Mouse (Mus musculus): ENCODE measurements around the gene Ipmk. TPM values are rescaled to one million over a fixed set of nuclear protein-coding genes. Genes with fewer than 3 reads are reported as not detected.

Gene Ipmk
- total and polyA plus RNA-seq, 3 experiments: 14.7 to 27.1 (median 23.8) TPM

- in situ Hi-C loops (cut with MboI; ENCODE audit: low pct_ligation_motif_present, low pct_unique_long_range_greater_than_20kb, low sequenced_read_pairs): no loop called here
- TF ChIP-seq SMC3 (IDR thresholded peaks at IDR 0.05; ENCODE audit: low read depth, low read length) (no peak), ZNF384 (IDR thresholded peaks at IDR 0.05; ENCODE audit: low read depth, low read length) (no peak), UBTF (IDR thresholded peaks at IDR 0.05; ENCODE audit: low read depth, low read length) (no peak), TBP (conservative IDR thresholded peaks at IDR 0.05; ENCODE audit: low read depth, low read length) (no peak)
Observed at GRCm38 (mm10) chr10:71477147-71477546, 129.6 kb downstream of the Ipmk start.

GRCm38 (mm10) chr10:71479700-71480325, 132.2 kb downstream of the Ipmk start:
- TF ChIP-seq JUND (conservative IDR thresholded peaks at IDR 0.05; ENCODE audit: low read depth, low read length): no peak
- TF ChIP-seq ZMIZ1 (IDR thresholded peaks at IDR 0.05; ENCODE audit: low read depth, low read length): no peak
- no peak for TF ChIP-seq MEF2A (IDR thresholded peaks at IDR 0.05; ENCODE audit: borderline replicate concordance, low read depth, low read length)
- TF ChIP-seq MXI1 (IDR thresholded peaks at IDR 0.05; ENCODE audit: low read depth, low read length): no peak
- TF ChIP-seq JUN (IDR thresholded peaks at IDR 0.05; ENCODE audit: insufficient read depth, low read depth, low read length): no peak
- peak; percentile 84 for TF ChIP-seq RAD21 (IDR thresholded peaks at IDR 0.05; ENCODE audit: low read depth, low read length)
- peak; percentile 69 for TF ChIP-seq SMC3 (IDR thresholded peaks at IDR 0.05; ENCODE audit: low read depth, low read length)
- TF ChIP-seq CTCF (conservative IDR thresholded peaks at IDR 0.05 in 1 of 2, IDR thresholded peaks at IDR 0.05 in 1 of 2; ENCODE audit: low read depth in 2 of 2, low read length in 2 of 2): peak; percentile 78 to 85
- DNase-seq (ENCODE audit: extremely low read depth): peak; percentile 62
- Histone ChIP-seq H3K9me3 (replicated peaks; ENCODE audit: low read length) (no peaks in the 10 kb centered on the region), H3K79me2 (replicated peaks; ENCODE audit: control insufficient read depth, extremely low read depth, insufficient read depth, poor library complexity, severe bottlenecking) (no peaks in the 10 kb centered on the region), H3K4me3 (replicated peaks in 1 of 3; ENCODE audit: low read depth in 2 of 3, low read length in 2 of 3, poor library complexity in 1 of 3) (no peak overlapping the region), H3K4me1 (ENCODE audit: control insufficient read depth in 1 of 2, insufficient read depth in 2 of 2) (0 out of 4 replicates have a peak, but pooled peaks cover 0 to 3% of the 10 kb centered on the region in 2 experiments), H3K27ac (ENCODE audit: insufficient read depth, low read depth) (no peak overlapping the region), H3K4me2 (ENCODE audit: insufficient read depth, low read depth, poor library complexity, severe bottlenecking) (no peak overlapping the region), H3K36me3 (replicated peaks in 1 of 2; ENCODE audit: control insufficient read depth in 1 of 2, insufficient read depth in 1 of 2, low read length in 1 of 2) (no peaks in the 10 kb centered on the region), H3K27me3 (replicated peaks) (peaks cover 4% of the 10 kb centered on the region), H3K9ac (ENCODE audit: insufficient read depth, low read depth) (no peak overlapping the region)
- dilution Hi-C loops (cut with MboI; ENCODE audit: extremely low pct_ligation_motif_present, extremely low pct_unique_long_range_greater_than_20kb, low sequenced_read_pairs): no loop called here
- in situ Hi-C loops (cut with MboI; ENCODE audit: low pct_ligation_motif_present, low pct_unique_long_range_greater_than_20kb, low sequenced_read_pairs): no loop called here

More at GRCm38 (mm10) chr10:71477147-71477546, 129.6 kb downstream of the Ipmk start:
- H3K9me3 ChIP-seq (replicated peaks; ENCODE audit: low read length): no peaks in the 10 kb centered on the region
- H3K27ac ChIP-seq (ENCODE audit: insufficient read depth, low read depth): no peak overlapping the region
- H3K4me2 ChIP-seq (ENCODE audit: insufficient read depth, low read depth, poor library complexity, severe bottlenecking): no peak overlapping the region
- no peak overlapping the region for H3K4me3 ChIP-seq (replicated peaks in 1 of 3; ENCODE audit: low read depth in 2 of 3, low read length in 2 of 3, poor library complexity in 1 of 3)
- H3K9ac ChIP-seq (ENCODE audit: insufficient read depth, low read depth): no peak overlapping the region
- H3K27me3 ChIP-seq (replicated peaks): peaks cover 4% of the 10 kb centered on the region
- peaks cover 0 to 15% of the 10 kb centered on the region in 2 experiments; a peak in 3 of 4 replicates for H3K4me1 ChIP-seq (ENCODE audit: control insufficient read depth in 1 of 2, insufficient read depth in 2 of 2)
- no peaks in the 10 kb centered on the region for H3K79me2 ChIP-seq (replicated peaks; ENCODE audit: control insufficient read depth, extremely low read depth, insufficient read depth, poor library complexity, severe bottlenecking)
- dilution Hi-C loops (cut with MboI; ENCODE audit: extremely low pct_ligation_motif_present, extremely low pct_unique_long_range_greater_than_20kb, low sequenced_read_pairs): no loop called here
- H3K36me3 ChIP-seq (replicated peaks in 1 of 2; ENCODE audit: control insufficient read depth in 1 of 2, insufficient read depth in 1 of 2, low read length in 1 of 2): no peaks in the 10 kb centered on the region
- DNase-seq (ENCODE audit: extremely low read depth): no peak

Other genes with a start within 250 kb of the Ipmk start
- gene Bicc1, start 188.1 kb upstream of the Ipmk start, total RNA-seq (2012; rRNA removed): not detected in 2 replicates
- gene Bicc1, start 188.1 kb upstream of the Ipmk start, total RNA-seq (2014; rRNA removed): not detected in 2 replicates
- gene Bicc1, start 188.1 kb upstream of the Ipmk start, polyA plus RNA-seq (2012; ENCODE audit: insufficient read length, low read depth): not detected in 2 replicates
- 45.8 and 65.6 TPM in 2 replicates for gene Tfam, start 109.5 kb upstream of the Ipmk start, total RNA-seq (2012; rRNA removed)
- 113 and 174 TPM in 2 replicates for gene Tfam, start 109.5 kb upstream of the Ipmk start, total RNA-seq (2014; rRNA removed)
- 108 and 123 TPM in 2 replicates for gene Tfam, start 109.5 kb upstream of the Ipmk start, polyA plus RNA-seq (2012; ENCODE audit: insufficient read length, low read depth)
- 1.0 TPM in 2 replicates for gene Ube2d1, start 62.5 kb upstream of the Ipmk start, total RNA-seq (2012; rRNA removed)
- gene Ube2d1, start 62.5 kb upstream of the Ipmk start, total RNA-seq (2014; rRNA removed): 2.6 and 3.8 TPM in 2 replicates
- 5.3 and 7.7 TPM in 2 replicates for gene Ube2d1, start 62.5 kb upstream of the Ipmk start, polyA plus RNA-seq (2012; ENCODE audit: insufficient read length, low read depth)
- 111 and 113 TPM in 2 replicates for gene Cisd1, start 2.8 kb upstream of the Ipmk start, total RNA-seq (2012; rRNA removed)
- 100 and 115 TPM in 2 replicates for gene Cisd1, start 2.8 kb upstream of the Ipmk start, total RNA-seq (2014; rRNA removed)
- 78.9 and 81.8 TPM in 2 replicates for gene Cisd1, start 2.8 kb upstream of the Ipmk start, polyA plus RNA-seq (2012; ENCODE audit: insufficient read length, low read depth)